Mouse (Mus musculus) 3T3-L1 (cell line): Measurements from ENCODE around the gene 2900026A02Rik.

Source experiments
- DNase-seq: peaks from one replicate; pipeline ENCODE4 v3.0.0-alpha.2; 2015; ENCODE audit warnings: low read depth, low spot score

2900026A02Rik gene

DNA sequence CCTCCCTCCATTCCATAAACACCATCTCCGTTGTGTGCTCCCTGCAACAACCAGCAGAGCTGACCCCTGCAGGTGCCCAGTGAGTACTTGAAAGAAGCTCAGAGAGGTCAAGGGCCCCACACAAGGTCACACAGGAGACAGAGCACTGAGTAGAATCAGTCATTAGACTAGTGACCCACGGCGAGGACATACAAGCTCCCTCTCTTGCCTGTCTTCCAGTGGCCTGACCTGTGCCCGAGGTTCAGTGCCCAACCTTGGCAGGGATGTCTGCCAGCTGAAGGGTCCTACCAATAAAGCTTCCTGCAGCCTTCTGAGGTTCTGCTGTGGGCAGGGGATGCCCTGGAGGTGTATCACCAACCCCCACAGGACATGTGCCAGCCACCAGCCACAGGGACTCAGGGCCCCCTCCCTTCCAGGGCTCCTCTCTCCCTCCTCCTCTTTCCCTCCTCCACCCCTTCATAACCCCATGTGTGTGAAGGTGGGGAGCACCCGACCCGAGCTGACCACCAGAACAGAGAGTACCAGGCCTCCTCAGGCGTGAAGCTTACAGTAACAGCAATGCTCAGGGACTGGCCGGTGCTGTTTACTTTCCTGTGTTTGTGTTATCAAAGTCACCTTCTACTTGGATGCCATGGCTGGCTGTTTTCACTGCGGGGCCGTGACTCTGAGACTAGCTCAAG is 8.7 kb downstream of the 2900026A02Rik start:
- no peak for DNase-seq

DNA sequence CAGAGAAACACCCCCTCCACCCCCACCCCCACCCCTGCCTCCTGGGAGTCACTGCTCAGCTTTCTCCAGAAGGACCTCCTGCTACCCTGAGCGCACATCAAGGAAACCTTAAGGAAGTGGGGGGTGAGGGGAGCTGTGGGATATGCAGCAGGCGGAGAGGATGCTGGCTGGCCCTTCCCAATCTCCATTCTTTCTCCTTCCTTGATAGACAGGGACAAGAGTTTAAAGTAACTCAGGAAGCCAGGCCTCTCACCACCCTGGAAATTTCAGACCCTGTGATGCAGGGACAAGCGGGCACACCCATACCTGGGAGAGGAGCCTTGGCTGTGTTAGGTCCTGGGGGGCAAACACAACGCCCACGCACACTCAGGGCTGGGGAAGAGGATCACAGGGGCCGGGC is 10.7 kb downstream of the 2900026A02Rik start:
- no peak for DNase-seq

DNA sequence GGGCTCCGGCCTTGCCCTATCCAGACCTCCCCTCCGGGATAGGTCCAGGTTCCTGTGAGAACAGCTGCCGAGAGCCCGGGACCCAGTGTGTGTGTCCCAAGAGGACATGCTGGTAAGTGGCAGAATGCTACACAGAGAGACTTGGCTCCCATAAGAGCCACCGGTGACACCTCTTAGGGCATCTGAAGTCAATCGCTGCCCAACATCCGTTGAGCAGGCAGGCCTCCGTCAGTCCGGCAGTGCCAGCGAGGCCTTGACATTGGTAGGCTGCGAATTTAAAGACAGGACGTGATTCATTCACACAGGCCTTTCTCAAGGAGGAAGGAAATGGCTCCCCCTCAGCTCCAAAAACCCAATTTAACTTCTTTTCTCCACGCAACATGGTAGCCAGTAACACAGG is 11.1 kb downstream of the 2900026A02Rik start:
- no peak for DNase-seq

DNA sequence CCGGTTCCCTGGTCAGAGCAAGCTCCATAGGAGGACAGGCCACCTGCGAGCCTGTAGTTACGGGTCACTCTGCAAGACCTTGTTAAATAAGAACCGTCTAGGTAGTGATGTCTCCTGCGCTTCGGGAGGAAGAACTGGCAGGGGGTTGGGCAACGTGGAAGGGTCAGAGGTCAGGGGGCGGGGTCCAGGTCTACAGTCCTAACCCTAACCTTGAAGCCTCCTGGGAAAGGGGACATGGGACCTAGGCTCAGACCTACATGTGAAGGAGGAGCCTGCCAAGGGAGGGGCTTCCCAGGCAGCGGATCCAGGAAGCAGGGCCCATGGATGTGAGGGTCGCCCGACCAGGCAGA is 11.7 kb downstream of the 2900026A02Rik start:
- DNase-seq: no peak

DNA sequence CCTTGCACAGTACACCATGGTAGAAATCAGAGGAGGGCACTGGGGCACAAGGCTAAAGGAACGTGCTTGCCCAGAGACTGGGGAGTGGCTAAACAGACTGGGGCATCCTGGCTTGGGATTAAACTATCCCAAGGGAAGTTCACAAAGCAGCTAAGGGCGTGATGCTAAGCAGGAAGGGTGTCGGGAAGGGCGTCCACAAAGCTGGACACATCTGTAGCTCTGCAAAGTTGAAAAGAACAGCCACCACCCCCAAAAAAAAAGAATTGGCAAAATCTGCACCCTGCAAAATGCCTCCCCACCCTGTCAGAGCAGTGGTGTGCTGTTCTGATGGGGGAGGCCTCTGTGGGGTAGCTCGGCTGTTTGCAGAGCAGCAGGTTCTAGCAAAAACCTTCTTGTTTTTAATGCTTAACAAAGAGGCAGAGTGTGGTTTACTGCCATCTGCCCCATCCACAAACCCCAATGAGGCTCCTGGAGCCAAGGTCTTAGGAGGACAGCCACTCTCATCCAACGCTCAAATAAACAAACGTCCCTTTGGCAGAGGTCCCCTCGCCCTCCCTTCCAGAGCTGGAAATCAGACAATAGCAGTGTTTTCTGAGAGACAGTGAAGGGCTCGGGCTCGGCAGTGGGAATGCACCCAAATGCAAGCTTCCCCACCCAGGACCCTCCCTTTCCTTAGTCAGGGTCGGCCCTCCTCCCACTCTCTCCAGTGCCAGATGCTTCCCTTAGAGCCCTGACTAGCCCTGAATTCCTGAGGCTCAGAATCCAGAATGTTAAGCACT is 12.2 kb downstream of the 2900026A02Rik start:
- no peak for DNase-seq

DNA sequence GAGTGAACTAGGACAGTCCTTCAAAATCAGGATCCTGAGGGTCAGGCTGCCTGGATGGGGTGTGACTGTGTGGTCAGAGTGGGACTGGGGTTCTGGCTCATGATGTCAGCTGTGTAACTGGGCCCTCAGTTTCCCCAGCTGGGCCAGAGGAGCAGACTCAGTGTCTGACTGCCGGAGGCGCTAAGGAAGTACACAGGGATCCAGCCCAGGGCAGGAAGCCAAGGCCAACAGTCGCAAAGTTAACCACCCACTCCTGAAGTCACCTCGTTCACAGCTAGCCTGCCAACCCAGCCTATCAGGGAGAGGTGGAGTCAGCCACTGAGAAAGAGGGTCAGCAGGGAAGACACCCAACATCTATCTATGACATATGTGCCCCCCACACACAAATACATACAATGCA is 13.0 kb downstream of the 2900026A02Rik start:
- no peak for DNase-seq

DNA sequence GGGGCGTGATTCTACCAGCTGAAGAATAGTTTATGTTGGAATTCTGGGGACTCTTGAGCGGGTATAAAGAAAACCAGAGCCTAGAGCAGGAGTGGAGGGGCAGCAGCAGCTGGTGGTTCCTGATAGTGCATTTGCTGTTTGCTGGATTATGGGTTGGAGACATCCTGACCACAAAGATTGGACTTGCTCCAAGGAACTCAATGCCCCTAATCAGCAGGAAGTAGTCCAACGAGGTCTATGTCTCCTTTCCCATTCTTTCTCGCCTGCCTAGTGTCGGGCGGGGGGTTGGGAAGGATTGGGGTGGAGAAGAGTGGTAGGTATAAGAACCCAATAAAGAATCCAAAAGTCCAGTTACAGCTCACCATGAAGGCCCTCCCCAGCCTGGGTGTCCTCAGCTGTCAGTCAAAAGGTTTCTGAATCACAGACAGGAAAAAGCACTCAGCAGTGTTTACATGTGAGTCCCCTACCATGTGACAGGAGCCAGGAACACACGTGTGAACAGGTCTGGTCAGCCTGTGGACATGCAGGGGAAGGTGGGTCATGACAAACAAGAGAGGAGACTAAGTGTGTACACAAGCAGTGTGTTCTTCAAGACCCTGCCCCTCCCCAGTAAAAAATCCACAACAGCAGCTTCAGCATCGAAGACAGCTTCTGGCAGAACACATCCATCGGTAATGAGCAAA is 14.2 kb downstream of the 2900026A02Rik start:
- DNase-seq: no peak

DNA sequence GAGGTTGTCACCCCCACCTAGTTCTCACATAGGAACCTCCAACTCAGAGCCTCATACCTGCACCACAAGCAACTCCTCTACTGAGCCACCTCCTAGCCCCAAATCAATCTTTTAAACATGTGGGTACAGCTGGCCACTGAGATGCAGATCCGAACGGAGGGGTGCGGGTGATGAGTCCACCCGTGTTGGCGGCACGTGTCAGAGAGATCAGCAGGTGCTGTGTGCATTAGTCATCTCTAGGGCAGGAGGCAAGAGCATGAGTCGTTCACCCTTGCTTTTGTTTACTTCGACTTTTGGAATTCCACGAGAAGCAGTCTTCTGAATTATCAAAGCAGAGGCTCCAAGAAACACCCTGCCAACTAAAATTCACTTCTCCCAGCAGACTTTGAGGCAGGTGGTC is 16.8 kb downstream of the 2900026A02Rik start:
- DNase-seq: no peak

DNA sequence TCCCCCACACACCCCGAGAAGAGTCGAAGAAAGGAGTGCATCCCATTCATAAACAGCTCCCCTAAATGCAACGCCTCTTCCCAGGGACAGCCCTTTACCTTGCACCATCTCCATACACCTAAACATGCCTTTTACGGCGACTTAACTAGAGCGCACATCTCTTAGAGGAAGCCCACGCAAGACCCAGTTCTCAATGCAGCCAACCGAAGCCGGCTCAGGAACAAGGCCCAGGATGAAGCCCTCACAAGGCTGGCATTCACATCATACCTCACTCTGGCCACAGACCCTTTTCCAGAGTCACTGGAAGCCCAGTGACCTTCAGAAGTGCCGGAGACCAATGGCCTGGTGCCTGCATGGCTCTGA is 21.3 kb downstream of the 2900026A02Rik start:
- no peak for DNase-seq

DNA sequence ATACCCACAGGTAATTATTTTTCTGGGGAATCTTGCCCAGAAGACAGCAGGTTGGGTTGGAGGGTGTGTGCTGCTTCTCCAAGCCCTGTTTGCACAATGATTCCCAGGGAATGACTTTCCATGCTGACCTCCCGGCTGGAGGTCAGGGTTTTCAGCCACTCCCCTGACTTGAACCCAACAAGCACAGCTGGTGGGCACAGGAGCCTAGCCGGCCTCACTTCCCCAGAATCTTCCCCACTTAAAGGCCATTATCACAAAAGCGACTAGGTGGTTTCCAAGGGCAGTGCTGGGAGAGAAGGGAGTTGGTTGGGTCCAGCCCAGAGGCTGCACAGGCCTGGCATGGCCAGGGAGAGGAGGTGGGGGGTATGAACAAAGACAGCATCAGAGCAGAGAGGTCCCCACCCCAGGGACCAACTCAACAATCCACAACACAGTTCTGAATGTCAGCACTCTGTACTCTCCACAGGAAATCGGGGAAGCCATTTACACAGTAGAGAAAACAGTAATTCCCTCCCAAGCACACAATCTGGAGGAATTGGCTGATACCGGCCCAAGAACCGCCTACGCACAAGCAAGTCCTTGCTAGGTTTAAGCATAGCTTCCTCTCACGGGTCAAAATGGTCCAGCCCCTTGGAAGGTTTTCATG is 21.8 kb downstream of the 2900026A02Rik start:
- DNase-seq: no peak

DNA sequence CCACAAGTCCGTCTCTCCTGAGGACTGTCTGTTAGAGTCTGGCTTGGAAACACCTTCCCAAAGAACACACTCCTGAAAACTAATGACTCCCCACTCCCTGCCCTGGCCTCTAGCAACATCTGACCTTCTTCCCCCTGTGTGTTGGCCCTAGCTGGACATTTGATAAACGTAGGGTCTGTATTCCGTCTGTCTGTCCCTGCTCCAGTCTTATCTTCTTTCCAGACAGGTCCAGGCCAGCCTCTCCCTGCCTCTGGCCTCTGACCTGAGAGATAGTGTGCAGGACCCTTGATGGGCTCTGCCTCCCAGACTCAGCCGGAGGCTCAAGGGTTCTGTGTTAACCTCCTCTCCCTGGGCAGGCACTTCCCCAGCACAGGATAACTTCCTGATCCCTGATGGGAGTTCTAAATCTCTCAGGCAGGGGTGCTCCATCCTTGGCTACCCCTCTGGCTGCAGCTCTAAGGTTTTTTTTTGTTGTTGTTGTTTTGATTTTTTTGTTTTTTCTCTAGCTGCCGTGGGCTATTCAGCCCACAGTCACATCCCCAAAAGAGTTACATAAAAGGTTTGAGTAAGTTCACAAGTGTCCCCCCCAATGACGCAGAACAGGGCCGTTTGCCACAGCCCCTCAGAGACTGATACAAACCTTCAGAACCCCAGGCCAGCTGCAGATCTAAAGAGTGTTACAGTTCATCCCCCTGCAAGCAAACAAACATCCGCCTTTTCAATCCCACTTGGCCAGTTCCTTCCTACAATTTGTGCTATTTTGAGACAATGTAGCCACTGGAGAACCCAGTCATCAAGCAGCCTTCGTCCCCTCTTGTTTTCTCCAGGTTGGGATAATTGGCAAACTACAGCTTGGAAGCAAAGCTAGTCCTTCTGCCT is 23.9 kb downstream of the 2900026A02Rik start:
- DNase-seq: no peak

DNA sequence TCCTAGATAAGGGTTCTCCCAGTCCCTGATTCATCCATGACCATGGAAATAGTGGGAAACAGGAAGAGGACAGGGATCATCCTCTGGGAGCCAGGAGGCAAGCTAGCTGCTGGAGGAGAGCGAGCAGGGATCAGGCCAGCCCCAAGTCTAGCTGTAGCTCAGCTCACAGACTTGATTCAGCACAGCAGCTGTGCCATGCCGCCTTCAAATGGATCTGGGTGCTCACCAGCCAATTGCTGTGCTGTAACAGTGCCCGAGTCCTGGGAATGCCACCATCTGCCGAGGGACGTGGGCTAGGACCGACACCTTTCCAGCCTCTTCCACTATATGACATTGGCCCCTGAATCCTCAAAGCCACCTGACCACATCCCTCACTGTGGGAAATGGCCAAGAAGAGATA is 25.1 kb downstream of the 2900026A02Rik start:
- DNase-seq: no peak

DNA sequence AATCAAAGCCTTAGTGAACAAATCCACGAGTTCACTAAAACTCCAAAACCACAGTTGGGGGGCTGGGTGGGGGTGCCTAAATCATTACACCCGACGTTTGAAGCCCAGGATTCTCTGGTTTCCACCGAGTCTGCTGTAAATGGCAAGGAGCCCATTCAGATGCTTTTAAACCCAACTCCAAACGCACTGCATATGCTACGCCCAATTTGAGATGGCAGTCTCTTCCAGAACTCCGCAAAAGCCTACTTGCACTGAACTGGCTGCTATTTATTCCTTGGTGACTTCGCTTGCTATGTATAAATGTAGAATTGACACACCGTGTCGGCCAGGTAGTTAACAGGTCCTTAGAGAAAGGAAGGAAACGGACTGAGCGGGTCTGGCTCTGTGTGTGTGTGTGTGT is 25.6 kb downstream of the 2900026A02Rik start:
- DNase-seq: no peak

DNA sequence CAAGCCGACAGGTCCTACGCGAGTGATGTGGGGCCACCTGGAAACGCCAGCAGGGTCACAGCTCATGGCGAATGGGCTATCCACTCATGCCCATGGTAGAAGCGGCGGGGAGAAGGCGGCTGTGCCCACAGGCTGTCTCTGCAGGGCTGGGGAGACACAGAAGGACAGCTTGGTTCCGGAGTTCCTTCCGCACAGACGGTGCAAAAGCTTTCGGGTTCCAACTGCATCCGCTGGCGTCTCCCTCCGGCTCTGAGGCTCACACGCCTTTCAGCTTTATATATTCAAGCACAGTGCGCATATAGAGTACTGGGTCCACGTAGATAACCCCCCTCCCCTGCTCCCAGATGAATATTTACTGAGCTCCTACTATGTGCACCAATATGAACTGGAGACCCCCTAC is 27.3 kb downstream of the 2900026A02Rik start:
- DNase-seq: no peak

DNA sequence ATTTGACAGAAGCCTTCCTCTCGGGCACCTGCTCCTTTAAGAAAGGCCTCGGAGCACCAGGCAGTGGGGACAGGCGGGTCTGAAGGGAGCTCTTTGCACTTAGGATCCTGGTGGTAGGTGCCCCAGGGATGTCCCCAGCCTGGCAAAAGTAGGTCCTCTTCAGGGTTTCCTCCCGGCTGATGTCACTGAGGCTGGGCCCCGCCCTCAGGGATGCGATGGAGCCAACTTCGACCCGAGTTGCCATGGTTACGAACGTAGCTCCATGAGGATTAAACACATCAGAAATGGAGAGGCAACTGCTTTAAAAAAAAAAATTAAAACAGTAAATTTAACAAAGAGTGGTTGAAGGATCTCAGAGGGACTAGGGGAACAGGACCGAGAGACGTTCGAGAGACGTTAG is 29.1 kb downstream of the 2900026A02Rik start:
- no peak for DNase-seq

DNA sequence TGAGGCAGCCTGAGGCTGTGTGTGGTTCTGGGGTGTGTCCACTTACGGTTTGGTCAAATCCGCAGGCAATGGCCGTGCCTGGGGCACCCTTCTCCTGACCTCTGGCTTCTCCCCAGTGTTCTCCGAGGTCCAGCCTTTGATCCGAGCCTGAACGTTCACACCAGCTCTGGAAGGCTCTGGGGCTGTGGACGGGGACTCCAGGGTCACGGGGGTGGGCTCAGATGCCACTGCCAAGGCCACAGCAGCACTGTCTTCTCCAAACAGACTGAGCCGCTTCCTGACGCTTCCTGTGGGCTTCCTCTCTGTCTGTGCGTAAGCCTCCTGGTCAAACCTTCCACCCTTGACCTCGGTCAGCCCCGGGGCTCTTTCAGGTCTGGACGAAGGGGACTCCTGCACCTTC is 30.5 kb downstream of the 2900026A02Rik start:
- no peak for DNase-seq

DNA sequence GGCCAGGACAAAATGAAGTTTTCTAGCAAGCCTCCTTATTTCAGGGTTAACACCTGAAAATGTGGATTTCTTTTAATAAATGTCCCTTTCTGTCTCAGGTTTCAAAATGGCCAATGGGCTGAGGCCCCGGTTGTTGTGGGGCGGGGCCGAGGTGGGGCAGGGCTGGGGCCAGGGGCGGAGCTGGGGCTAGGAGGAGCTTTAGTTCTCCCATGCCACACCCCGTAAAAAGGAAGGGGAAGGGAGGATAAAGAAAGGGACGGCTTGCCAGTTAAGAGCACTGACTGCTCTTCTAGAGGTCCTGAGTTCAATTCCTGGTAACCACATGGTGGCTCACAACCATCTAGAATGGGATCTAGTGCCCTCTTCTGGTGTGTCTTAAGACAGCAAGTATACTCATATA is 39.6 kb downstream of the 2900026A02Rik start:
- no peak for DNase-seq

DNA sequence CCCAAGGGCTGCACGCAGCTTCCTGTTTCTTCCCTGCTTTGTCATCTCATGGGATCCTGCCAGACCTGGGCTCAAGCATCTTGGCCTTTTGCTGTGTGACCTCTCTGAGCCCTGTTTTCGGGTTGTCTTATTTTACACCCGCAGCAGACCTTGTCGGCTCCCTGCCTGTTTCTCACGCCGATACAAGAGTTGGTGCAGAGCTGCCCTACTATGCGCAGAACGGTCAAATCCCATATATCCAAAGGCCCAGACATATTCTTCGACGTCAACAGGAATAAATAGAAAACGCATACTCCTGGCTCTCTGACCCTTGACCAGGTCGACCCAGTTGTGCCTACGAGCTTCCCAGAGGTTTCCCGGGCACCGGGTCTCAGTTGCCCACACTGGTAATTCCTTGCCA is 40.3 kb downstream of the 2900026A02Rik start:
- no peak for DNase-seq

DNA sequence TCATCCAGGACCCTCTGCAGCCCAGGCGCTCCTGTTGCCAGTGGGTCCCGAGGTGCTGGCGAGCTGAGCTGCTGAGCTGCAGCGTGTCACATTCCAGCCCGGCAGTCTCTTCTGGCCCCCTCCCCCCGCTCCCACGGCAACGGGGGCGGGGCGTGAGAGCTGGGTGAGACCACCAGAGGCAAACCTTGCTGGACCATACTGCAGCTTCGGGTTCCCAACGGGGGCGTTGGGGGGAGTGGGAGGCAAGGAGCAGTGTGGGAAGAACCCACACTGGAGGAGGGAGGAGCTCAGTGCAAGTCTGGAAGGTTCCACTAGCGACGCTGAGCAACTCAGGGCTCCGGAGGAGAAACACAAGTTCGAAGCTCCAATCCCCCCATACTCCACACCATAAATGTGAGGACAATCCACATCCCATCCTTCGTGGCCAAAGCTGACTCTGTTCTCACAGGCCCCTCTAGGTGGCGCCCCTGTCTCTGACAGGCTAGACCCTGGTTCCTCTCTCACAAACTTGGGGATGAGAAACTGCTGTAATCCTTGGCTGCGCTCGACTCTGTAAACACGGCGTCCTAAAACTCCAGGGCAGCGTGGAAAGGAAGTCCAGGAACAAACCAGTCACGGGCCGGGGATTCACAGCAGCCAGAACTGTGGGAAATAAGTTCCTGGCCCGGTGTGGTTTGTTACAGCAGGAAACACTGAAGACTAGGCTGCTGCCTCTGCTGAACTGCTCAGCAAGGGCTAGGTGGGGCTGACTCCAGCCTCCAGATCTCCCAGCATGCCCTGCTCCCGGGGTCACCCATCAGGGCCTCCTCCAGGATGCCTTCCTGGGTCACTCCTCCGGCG is 41.0 kb downstream of the 2900026A02Rik start:
- DNase-seq: peak; percentile 2

DNA sequence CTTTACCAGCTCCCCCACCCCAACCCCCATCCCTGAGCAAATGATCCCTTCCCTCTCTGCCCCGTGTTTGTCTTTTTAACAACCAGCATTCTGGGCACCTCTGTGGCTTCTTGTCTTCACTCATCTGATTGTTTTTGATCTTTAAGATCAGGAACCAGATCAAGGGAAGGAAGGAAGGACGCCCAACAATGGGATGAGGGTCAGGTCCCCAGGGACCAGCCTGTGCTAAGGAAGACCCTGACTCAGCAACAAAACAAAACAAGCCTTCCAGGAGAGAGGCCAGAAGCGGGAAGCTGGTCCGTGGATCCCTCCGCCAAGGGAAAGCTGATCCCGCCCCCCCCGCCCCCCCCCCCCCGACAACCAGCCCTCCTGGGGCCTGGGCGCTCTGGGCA is 41.6 kb downstream of the 2900026A02Rik start:
- no peak for DNase-seq

DNA sequence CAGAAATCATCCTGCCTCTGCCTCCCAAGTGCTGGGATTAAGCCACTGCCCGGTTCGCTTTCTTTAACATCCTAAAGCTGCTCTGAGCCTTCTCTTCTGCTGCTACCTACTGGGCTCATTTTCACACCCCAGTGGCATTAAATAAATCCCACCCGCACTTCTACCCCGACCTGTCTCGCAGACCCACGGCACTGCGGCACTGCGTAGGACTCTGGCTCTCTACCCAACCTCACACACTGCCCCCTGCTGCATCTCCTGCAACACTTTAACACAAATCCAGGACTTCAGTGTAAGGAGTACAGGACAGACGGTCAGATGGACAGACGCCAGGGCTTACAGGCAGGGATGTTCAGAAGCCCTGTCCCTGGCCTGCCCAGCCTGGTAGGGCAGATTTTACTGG is 45.1 kb downstream of the 2900026A02Rik start:
- DNase-seq: no peak
